In genomic region chr3:79144672-79145406, GRCm38 (mm10) we compare ENCODE assay signal across 8 mouse cellular contexts.
DNase-seq lines count a peak whose midpoint lies in the region.

No protein-coding gene starts in this region.

- H3K36me3 ChIP-seq in heart, embryonic 10.5 days = no peaks in the 10 kb centered on the region

- H3K27ac ChIP-seq in heart, embryonic 10.5 days = peak overlapping the region; percentile 85

- no peaks in the 10 kb centered on the region for H3K9me3 ChIP-seq in heart, embryonic 10.5 days

- peak overlapping the region; percentile 50 for H3K4me3 ChIP-seq in heart, embryonic 10.5 days

- no peaks in the 10 kb centered on the region for H3K27me3 ChIP-seq in heart, embryonic 10.5 days (ENCODE audit: insufficient read depth, poor library complexity, severe bottlenecking)

- no peak for DNase-seq in heart, embryonic 10.5 days (ENCODE audit: low spot score)
- DNase-seq in heart, postnatal 25 days (ENCODE audit: low spot score) = no peak
- DNase-seq in cerebellum, adult 9-10 months = peak; percentile 62
- peak; percentile 24 for DNase-seq in gastrocnemius, postnatal 10 days
- DNase-seq in left cerebral cortex, adult 18-20 months (ENCODE audit: low spot score in 2 of 2) = peak; percentile 60 to 77
- DNase-seq in retina, embryonic 14.5 days (ENCODE audit: low spot score) = peak; percentile 51
- no peak for DNase-seq in adipocyte (ENCODE audit: low spot score)
- DNase-seq in urinary bladder, postnatal 14 days (ENCODE audit: low spot score) = no peak

- peaks cover 56% of the 10 kb centered on the region for H3K4me1 ChIP-seq in heart, embryonic 10.5 days

- intact Hi-C loops in heart, postnatal 25 days (cut with DNase I) = loop anchor here (2.0 to 5.0 kb wide), 2 partner anchors 30 to 37 kb away; no protein-coding TSS in a partner anchor

- WGBS in heart, embryonic 10.5 days = 26% methylated on average over 13 of the region's 13 CpGs

Comparison
In these comparisons a context has a peak if more than half of its experiments do, and no peak if none do; other contexts are left out.
1. DNase-seq: peak in cerebellum, adult 9-10 months (single experiment), gastrocnemius, postnatal 10 days (single experiment), left cerebral cortex, adult 18-20 months (2 of 2) and retina, embryonic 14.5 days (single experiment); none in heart, embryonic 10.5 days (single experiment), heart, postnatal 25 days (single experiment), adipocyte (single experiment) and urinary bladder, postnatal 14 days (single experiment).